Mouse (Mus musculus): ENCODE data around the gene Chd9.

Chd9 gene

GRCm38 (mm10) chr8:90828181-90828986 is at the start of gene Chd9:
Gene Chd9, plus strand, starts transcription at chr8:90828352.
- in situ Hi-C loops (cut with MboI, MseI): loop anchor here (10.0 kb wide), 1 partner anchor 1546 kb away; no protein-coding TSS in a partner anchor

- in situ Hi-C loops (cut with MboI, MseI): no loop called here
Measured at GRCm38 (mm10) chr8:90791616-90792015, 36.5 kb upstream of the Chd9 start.

- in situ Hi-C loops (cut with MboI, MseI): no loop called here
Measured at GRCm38 (mm10) chr8:90793710-90794109, 34.4 kb upstream of the Chd9 start.

GRCm38 (mm10) chr8:90794990-90795861 is 32.9 kb upstream of the Chd9 start:
- in situ Hi-C loops (cut with MboI, MseI): loop anchor here (5.0 kb wide), 1 partner anchor 788 kb away; no protein-coding TSS in a partner anchor

GRCm38 (mm10) chr8:90799473-90799872 is 28.7 kb upstream of the Chd9 start:
- in situ Hi-C loops (cut with MboI, MseI): loop anchor here (5.0 kb wide), 1 partner anchor 792 kb away; no protein-coding TSS in a partner anchor

- in situ Hi-C loops (cut with MboI, MseI): no loop called here
Measured at GRCm38 (mm10) chr8:90813602-90814320, 14.4 kb upstream of the Chd9 start.

- in situ Hi-C loops (cut with MboI, MseI): loop anchor here (5.0 kb wide), 1 partner anchor 206 kb away; no protein-coding TSS in a partner anchor
Measured at GRCm38 (mm10) chr8:90816061-90816882, 11.9 kb upstream of the Chd9 start.

- in situ Hi-C loops (cut with MboI, MseI): loop anchor here (5.0 kb wide), 1 partner anchor 205 kb away; no protein-coding TSS in a partner anchor
Measured at GRCm38 (mm10) chr8:90817293-90817692, 10.9 kb upstream of the Chd9 start, which contains the start of gene Gm19935. Gene Gm19935, minus strand, starts transcription at chr8:90817393.

GRCm38 (mm10) chr8:90819561-90820320 is 8.4 kb upstream of the Chd9 start:
- in situ Hi-C loops (cut with MboI, MseI): loop anchor here (5.0 to 10.0 kb wide), 2 partner anchors 203 to 1555 kb away; no protein-coding TSS in a partner anchor

GRCm38 (mm10) chr8:90820321-90820696 is 7.8 kb upstream of the Chd9 start:
- in situ Hi-C loops (cut with MboI, MseI): loop anchor here (10.0 kb wide), 1 partner anchor 1554 kb away; no protein-coding TSS in a partner anchor

- in situ Hi-C loops (cut with MboI, MseI): loop anchor here (10.0 kb wide), 1 partner anchor 1552 kb away; no protein-coding TSS in a partner anchor
Measured at GRCm38 (mm10) chr8:90822443-90822842, 5.7 kb upstream of the Chd9 start.

GRCm38 (mm10) chr8:90825459-90825871 is 2.7 kb upstream of the Chd9 start:
- in situ Hi-C loops (cut with MboI, MseI): loop anchor here (10.0 kb wide), 1 partner anchor 1549 kb away; no protein-coding TSS in a partner anchor

- in situ Hi-C loops (cut with MboI, MseI): loop anchor here (10.0 kb wide), 1 partner anchor 1546 kb away; no protein-coding TSS in a partner anchor
Measured at GRCm38 (mm10) chr8:90828987-90829740, 1.0 kb downstream of the Chd9 start.

GRCm38 (mm10) chr8:90829825-90830224 is 1.7 kb downstream of the Chd9 start:
- in situ Hi-C loops (cut with MboI, MseI): loop anchor here (5.0 to 10.0 kb wide), 2 partner anchors 37 to 1545 kb away; no protein-coding TSS in a partner anchor

GRCm38 (mm10) chr8:90830980-90831379 is 2.8 kb downstream of the Chd9 start:
- in situ Hi-C loops (cut with MboI, MseI): loop anchor here (5.0 kb wide), 1 partner anchor 36 kb away; no protein-coding TSS in a partner anchor

GRCm38 (mm10) chr8:90832576-90833289 is 4.6 kb downstream of the Chd9 start:
- in situ Hi-C loops (cut with MboI, MseI): loop anchor here (5.0 kb wide), 1 partner anchor 35 kb away; no protein-coding TSS in a partner anchor

- in situ Hi-C loops (cut with MboI, MseI): loop anchor here (5.0 kb wide), 1 partner anchor 34 kb away; no protein-coding TSS in a partner anchor
Measured at GRCm38 (mm10) chr8:90833628-90834320, 5.6 kb downstream of the Chd9 start.
